Mouse (Mus musculus) lung, postnatal 14 days (tissue): ENCODE results near the gene Depdc5.
"Not testable (repeated sequence)": the region's sequence is repeated elsewhere in the genome, so short reads cannot be mapped to it uniquely, and the experiment has no call there.

Experiments used
- DNase-seq: peaks from one replicate; pipeline ENCODE4 v3.0.0; 2021

The Depdc5 gene

DNA sequence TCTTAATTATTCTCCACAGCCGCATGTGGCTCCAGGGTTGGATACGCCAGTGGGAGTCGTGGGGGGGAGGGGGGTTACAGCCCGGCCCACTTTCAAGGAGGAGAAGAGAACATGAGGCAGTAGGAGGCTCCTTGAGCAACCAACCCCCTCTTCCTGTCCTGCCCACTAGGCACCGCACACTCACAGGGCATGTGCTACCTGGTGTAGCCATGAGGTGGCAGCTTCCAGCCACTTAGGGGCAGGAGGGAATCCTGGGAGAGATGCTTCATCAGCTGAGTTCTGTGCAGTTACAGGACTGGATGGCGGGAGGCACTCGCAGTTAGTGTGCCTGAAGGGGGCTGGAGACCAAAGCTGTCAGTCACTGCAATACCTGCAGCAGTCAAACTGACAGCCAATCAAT is 170.6 kb downstream of the Depdc5 start:
- DNase-seq: no peak

DNA sequence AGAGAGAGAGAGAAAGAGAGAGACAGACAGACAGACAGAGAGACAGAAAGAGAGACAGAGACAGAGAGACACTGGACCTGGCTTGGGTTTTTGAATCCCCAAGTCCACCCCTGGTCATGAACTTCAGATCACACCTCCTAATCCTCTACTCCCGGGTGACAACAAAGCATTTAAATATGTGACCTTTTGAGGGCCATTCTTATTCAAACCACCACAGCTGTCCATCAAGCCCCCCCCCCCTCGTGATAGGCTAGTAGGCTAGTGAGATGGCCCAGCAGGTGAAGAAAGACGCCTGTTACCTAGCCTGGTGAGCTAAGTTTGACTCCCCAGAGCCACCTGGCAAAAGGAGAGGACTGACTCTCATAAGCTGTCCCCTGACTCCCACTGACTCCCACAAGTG is 171.4 kb downstream of the Depdc5 start:
- no peak for DNase-seq

DNA sequence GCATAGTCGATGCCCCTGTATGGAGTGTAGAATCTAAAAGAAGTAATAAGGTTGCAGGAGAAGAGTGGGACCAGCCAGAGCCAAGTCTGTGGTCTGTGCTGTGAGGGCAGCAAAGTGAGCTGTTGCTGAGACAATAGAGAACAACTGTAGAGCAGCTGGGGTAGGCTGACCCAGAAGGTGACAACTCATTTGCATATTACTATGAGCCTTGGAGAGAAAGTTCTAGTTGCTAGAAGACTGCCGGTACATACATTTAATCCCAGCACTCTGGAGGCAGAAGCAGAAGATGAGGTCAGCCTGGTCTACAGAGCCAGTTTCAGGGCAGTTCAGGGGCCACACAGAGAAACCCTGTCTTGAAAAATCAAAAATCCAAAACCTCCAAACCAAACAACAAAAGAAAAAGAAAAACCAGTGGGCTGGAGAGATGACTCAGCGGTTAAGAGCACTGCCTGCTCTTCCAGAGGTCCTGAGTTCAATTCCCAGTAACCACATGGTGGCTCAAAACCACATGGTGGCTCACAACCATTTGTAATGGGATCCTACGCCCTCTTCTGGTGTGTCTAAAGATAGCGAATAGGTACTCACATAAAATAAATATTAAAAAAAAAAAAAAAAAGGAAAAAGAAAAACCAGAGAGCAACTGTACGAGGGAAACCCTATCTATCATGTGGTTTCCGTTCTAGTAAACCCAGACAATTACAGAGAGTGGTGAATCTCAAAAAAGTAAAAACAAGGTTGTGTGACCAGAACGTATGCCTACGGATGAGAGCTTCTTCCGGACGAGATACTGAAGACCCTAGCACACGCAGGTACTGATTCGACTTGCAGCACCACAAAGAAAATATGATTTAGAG is 175.4 kb downstream of the Depdc5 start:
- DNase-seq: no peak

DNA sequence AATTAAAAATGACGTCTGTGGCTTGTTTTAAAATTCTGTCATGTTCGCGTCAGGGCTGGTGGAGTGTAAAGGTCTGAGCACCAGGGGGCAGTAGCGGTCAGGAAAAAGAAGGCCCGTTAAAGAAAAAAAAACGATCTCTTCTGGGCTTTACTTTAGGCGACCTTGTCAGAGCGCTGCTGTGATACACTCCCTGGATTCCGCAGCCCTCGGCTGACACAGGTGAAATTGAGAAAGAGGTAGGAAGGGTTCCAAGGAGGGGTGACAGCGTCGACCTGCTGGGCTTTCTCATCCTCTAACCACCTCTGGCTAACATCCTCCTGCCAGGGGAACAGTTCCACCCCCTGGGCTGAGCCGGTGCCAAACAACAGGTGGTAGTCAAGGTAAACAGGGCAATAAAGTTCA is 176.0 kb downstream of the Depdc5 start:
- peak; percentile 83 for DNase-seq

DNA sequence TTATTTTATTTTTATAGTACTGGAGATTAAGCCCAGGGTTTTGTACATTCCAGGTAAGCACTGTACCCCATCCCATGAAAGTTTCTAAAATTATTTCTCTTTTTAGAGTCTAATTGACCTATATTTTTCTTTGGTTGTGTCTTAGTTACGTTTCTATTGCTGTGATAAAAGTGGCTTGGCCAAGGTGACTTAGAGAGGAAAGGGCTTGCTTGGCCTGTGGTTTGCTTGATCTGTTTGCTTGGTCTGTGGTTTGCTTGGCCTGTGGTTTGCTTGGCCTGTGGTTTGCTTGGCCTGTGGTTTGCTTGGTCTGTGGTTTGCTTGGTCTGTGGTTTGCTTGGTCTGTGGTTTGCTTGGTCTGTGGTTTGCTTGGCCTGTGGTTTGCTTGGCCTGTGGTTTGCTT is 177.2 kb downstream of the Depdc5 start:
- DNase-seq: not testable (repeated sequence)

DNA sequence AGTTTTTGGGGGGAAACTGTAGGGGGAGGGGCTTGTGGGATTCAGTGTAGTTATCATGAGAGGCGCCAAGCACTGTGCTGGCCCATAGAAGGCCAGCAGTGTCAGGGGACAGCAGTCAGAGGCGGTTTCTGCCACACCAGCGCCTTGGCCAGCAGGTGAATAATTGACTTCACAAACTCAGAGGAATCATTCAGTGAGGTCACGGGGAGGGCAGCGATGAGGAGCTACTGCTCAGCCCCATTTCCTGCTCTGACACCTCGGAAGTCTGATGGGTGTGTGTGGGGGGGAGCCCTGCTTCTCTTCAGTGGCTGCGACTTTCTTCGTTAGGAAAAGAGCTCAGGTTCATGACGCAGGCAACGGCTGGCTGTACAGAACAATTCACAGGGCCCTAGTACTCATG is 179.9 kb downstream of the Depdc5 start:
- DNase-seq: no peak
